Mouse (Mus musculus) kidney, adult 2 months (tissue): ENCODE measurements around the gene Olfr572. TPM values are rescaled to one million over a fixed set of nuclear protein-coding genes. Genes with fewer than 3 reads are reported as not detected.

Experiments
- DNase-seq: peaks from one replicate; pipeline ENCODE4 v3.0.0; 2021
- H3K27ac ChIP-seq: fragments of 200-500 bp; 2 replicates; pipeline ENCODE4 v1.5.1; 2012; ENCODE audit warnings: low read depth, low read length, control low read depth, inconsistent platforms; ENCODE audit not compliant: insufficient read depth
- H3K27me3 ChIP-seq: fragments of 200-500 bp; replicated peaks from 2 replicates; pipeline ENCODE4 v1.6.1; 2012; ENCODE audit warnings: mild to moderate bottlenecking, moderate library complexity, low read length, inconsistent platforms; ENCODE audit not compliant: control insufficient read depth, insufficient read depth
- H3K36me3 ChIP-seq: fragments of 200-500 bp; 2 replicates; pipeline ENCODE4 v1.6.1; 2012; ENCODE audit warnings: mild to moderate bottlenecking, moderate library complexity, low read length, inconsistent platforms; ENCODE audit not compliant: control insufficient read depth, insufficient read depth
- H3K4me1 ChIP-seq: fragments of 200-500 bp; 2 replicates; pipeline ENCODE4 v1.6.1; 2011; ENCODE audit warnings: low read length; ENCODE audit not compliant: control insufficient read depth, insufficient read depth
- H3K4me3 ChIP-seq: fragments of 200-500 bp; 2 replicates; pipeline ENCODE4 v1.5.1; 2011; ENCODE audit warnings: mild to moderate bottlenecking, low read depth, low read length, control low read depth; ENCODE audit not compliant: insufficient read depth
- CTCF ChIP-seq: fragments of 200-500 bp; conservative IDR thresholded peaks from 2 replicates; pipeline ENCODE4 v1.5.1; 2011; ENCODE audit warnings: low read depth, mild to moderate bottlenecking, control low read depth, low read length, moderate library complexity, mixed read lengths; ENCODE audit not compliant: insufficient read depth, insufficient read length
- POLR2A ChIP-seq: fragments of 200-500 bp; IDR thresholded peaks from one replicate; pipeline ENCODE4 v1.6.1; 2011; ENCODE audit warnings: low read depth, low read length, control low read depth
- WGBS: fragments of 180-500 bp; shearing (Covaris S2); methylation state at CpG from one replicate; pipeline ENCODE4 v1.1.7; 2018; 5-methylcytosine and 5-hydroxymethylcytosine counted together
- polyA plus RNA-seq: library from polyadenylated mRNA; depleted of rRNA; stranded (reverse); fragments of >200 nt; gene quantifications from 2 replicates; pipeline ENCODE4 v1.2.3, GENCODE M21; 2012; rRNA removed

Gene Olfr572
- polyA plus RNA-seq, result not detected in 2 replicates

- no peak for DNase-seq
- H3K27ac ChIP-seq, result no peak within 1 kb of the TSS
- TF ChIP-seq POLR2A, result no peak
- TF ChIP-seq CTCF, result no peak
- H3K27me3 ChIP-seq, result no peaks in the 10 kb centered on the region
- no peaks in the 10 kb centered on the region for H3K4me1 ChIP-seq
- H3K4me3 ChIP-seq, result no peak within 1 kb of the TSS
- H3K36me3 ChIP-seq, result no peaks in the 10 kb centered on the region
- WGBS, result 55% methylated on average over 1 of the region's 1 CpGs
These were observed at the start of gene Olfr572 for GRCm38 (mm10) chr7:102924109-102924508. Olfr572 (plus strand) TSS chr7:102924409.

GRCm38 (mm10) chr7:102876822-102877221 is 47.4 kb upstream of the Olfr572 start, which contains the start of gene Olfr568:
Olfr568 (plus strand) TSS chr7:102877122.
- no peak for TF ChIP-seq POLR2A
- TF ChIP-seq CTCF, result no peak
- Histone ChIP-seq H3K4me1 (no peaks in the 10 kb centered on the region), H3K27ac (no peak within 1 kb of the TSS), H3K27me3 (no peaks in the 10 kb centered on the region), H3K36me3 (no peaks in the 10 kb centered on the region), H3K4me3 (no peak within 1 kb of the TSS)
- no peak for DNase-seq

GRCm38 (mm10) chr7:102890782-102891181 is 33.4 kb upstream of the Olfr572 start, which contains the start of gene Olfr569:
Olfr569 (minus strand) TSS chr7:102890882.
- no peaks in the 10 kb centered on the region for H3K4me1 ChIP-seq
- no peaks in the 10 kb centered on the region for H3K36me3 ChIP-seq
- no peak within 1 kb of the TSS for H3K27ac ChIP-seq
- no peak for TF ChIP-seq CTCF
- TF ChIP-seq POLR2A, result no peak
- no peak within 1 kb of the TSS for H3K4me3 ChIP-seq
- no peaks in the 10 kb centered on the region for H3K27me3 ChIP-seq
- whole genome bisulfite sequencing, result 61% methylated on average over 3 of the region's 3 CpGs
- DNase-seq, result no peak

- DNase-seq, result no peak
- no peaks in the 10 kb centered on the region for H3K4me1 ChIP-seq
- TF ChIP-seq CTCF, result no peak
- TF ChIP-seq POLR2A, result no peak
- H3K27ac ChIP-seq, result no peak overlapping the region
- WGBS, result 5% methylated on average over 1 of the region's 1 CpGs
- H3K27me3 ChIP-seq, result no peaks in the 10 kb centered on the region
- no peaks in the 10 kb centered on the region for H3K36me3 ChIP-seq
- no peak overlapping the region for H3K4me3 ChIP-seq
These were observed 8.9 kb upstream of the Olfr572 start for GRCm38 (mm10) chr7:102915261-102915660.

- TF ChIP-seq CTCF (no peak), POLR2A (no peak)
- no peaks in the 10 kb centered on the region for H3K4me1 ChIP-seq
- no peak overlapping the region for H3K4me3 ChIP-seq
- no peaks in the 10 kb centered on the region for H3K27me3 ChIP-seq
- no peak for DNase-seq
- WGBS, result 57% methylated on average over 5 of the region's 5 CpGs
- H3K27ac ChIP-seq, result no peak overlapping the region
- no peaks in the 10 kb centered on the region for H3K36me3 ChIP-seq
These were observed 7.8 kb upstream of the Olfr572 start for GRCm38 (mm10) chr7:102916405-102916804.

- Histone ChIP-seq H3K27ac (no peak within 1 kb of the TSS), H3K4me1 (no peaks in the 10 kb centered on the region), H3K27me3 (no peaks in the 10 kb centered on the region), H3K36me3 (no peaks in the 10 kb centered on the region), H3K4me3 (no peak within 1 kb of the TSS)
- WGBS, result 56% methylated on average over 4 of the region's 4 CpGs
- TF ChIP-seq CTCF (no peak), POLR2A (no peak)
- no peak for DNase-seq
These were observed 7.0 kb upstream of the Olfr572 start, which contains the start of gene Olfr571 for GRCm38 (mm10) chr7:102917032-102917875. Olfr571 (minus strand) TSS chr7:102917536.

GRCm38 (mm10) chr7:102919632-102920031 is 4.6 kb upstream of the Olfr572 start:
- no peak for TF ChIP-seq POLR2A
- no peaks in the 10 kb centered on the region for H3K36me3 ChIP-seq
- no peaks in the 10 kb centered on the region for H3K27me3 ChIP-seq
- H3K27ac ChIP-seq, result no peak overlapping the region
- WGBS, result 0% methylated on average over 1 of the region's 1 CpGs
- no peak overlapping the region for H3K4me3 ChIP-seq
- no peaks in the 10 kb centered on the region for H3K4me1 ChIP-seq
- DNase-seq, result peak; percentile 41
